Mouse (Mus musculus): ENCODE measurements around the gene Rptor. TPM values are rescaled to one million over a fixed set of nuclear protein-coding genes. Genes with fewer than 3 reads are reported as not detected.

Gene Rptor
- total RNA-seq, 2 experiments from 2014 or later = 53.1 to 56.7 TPM

DNA sequence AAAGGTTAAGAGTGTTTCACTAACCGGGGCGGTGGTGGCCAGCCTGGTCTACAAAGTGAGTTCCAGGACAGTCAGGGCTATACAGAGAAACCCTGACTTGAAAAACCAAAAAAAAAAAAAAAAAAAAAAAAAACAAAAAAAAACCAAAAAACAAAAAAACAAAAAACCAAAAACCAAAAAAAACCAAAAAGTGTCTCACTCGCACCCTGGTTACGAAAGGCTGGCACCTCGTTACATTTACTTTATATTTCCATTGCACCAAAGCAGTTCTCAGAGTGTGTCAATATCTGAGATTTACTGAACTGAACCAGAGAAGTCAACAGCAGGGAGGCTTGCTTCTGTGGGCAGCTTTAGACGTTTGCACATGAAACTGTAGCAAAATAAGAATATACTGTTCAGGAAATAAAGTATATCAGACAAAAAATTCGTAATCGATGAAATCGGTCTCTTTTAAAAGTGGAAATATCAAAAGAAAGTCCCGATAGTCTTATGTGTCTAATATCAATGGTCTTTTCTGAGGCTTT is 466 bp upstream of the Rptor start:
- no peak for DNase-seq (ENCODE audit: low spot score in 2 of 2)

DNA sequence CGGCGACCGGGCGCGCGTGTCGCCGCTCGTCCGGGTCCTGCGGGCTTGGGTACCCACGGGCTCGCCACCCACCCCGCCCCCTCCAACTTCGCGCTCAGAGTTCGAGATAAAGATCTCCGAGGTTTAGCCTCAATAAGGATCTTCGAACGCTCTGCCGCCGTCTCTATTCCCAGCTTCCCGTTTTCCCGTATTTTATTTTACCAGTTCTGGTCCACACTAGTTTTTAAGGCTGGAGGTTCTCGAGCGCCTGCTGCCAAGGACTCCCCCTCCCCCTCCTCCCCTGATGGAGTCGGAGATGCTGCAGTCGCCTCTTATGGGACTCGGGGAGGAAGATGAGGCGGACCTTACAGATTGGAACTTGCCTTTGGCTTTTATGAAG is 811 bp downstream of the Rptor start:
- no peak for DNase-seq (ENCODE audit: low spot score in 2 of 2)

GRCm38 (mm10) chr11:119607464-119607863 is 4.8 kb downstream of the Rptor start:
- DNase-seq (ENCODE audit: low spot score in 2 of 2) = no peak

- no peak for DNase-seq (ENCODE audit: low spot score in 2 of 2)
Measured at GRCm38 (mm10) chr11:119611496-119611895, 8.8 kb downstream of the Rptor start.

DNA sequence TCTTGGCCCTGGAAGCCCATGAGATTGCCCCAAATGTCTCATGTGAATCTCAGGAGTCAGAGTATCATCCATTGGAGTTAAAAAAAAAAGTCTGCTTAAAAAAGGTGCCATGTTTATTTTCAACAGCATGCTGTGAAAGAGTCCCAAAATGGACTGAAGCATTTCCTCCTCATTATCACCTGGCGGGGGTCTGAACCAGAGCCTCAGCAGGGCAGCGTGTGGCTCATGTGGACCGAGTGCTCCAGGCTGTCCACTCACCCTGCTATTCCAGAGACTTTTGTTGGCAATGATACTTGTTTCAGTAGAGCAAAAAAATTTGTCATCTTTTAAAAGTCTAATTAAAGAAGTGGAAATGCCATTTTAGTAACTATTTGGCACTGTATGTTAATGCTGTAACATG is 9.5 kb downstream of the Rptor start:
- no peak for DNase-seq (ENCODE audit: low spot score in 2 of 2)

DNA sequence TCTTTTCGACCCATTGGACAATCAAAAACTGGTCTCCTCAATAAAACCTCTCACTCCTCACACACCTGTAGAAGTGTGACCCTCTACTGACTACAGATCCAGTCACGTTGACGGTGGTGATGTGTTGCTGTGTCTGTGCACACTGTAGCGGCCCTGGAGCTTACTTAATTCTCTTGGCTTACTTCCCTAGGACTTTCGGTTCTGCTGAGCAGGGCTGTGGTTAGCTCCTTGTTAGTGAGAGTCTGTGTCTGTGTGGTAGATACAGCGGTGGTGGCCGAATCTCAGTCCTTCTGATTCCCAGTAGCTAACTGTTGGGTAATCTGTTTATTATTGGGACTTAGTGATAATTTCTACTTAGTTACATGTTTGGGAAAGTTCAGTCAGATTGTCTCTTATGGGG is 12.4 kb downstream of the Rptor start:
- no peak for DNase-seq (ENCODE audit: low spot score in 2 of 2)

GRCm38 (mm10) chr11:119618763-119619162 is 16.1 kb downstream of the Rptor start:
- no peak for DNase-seq (ENCODE audit: low spot score in 2 of 2)

GRCm38 (mm10) chr11:119621266-119621665 is 18.6 kb downstream of the Rptor start:
- DNase-seq (ENCODE audit: low spot score in 2 of 2) = no peak

GRCm38 (mm10) chr11:119623800-119624199 is 21.1 kb downstream of the Rptor start:
- DNase-seq (ENCODE audit: low spot score in 2 of 2) = no peak

DNA sequence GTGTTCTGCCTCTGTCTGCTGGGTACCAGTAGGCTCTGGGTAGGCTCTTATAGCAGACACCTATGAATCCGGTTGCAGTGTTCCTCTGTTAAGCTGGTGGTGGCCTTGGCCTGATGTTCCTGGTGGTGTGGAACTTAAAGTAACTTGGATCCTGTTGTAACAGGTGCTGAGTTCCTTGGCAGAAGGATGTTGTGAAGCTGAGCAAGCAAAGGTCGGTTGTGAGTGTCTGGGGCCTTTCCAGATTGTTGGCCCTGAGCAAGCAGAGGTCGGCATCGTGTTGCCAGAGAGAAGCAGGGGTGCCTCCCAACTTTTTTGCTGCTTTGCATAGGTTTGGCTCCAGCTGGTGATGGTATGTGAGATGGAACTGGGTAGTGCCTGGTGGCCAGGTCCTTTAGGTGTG is 21.7 kb downstream of the Rptor start:
- no peak for DNase-seq (ENCODE audit: low spot score in 2 of 2)

GRCm38 (mm10) chr11:119624955-119625354 is 22.2 kb downstream of the Rptor start:
- DNase-seq (ENCODE audit: low spot score in 2 of 2) = no peak

GRCm38 (mm10) chr11:119625476-119625875 is 22.8 kb downstream of the Rptor start:
- DNase-seq (ENCODE audit: low spot score in 2 of 2) = no peak

DNA sequence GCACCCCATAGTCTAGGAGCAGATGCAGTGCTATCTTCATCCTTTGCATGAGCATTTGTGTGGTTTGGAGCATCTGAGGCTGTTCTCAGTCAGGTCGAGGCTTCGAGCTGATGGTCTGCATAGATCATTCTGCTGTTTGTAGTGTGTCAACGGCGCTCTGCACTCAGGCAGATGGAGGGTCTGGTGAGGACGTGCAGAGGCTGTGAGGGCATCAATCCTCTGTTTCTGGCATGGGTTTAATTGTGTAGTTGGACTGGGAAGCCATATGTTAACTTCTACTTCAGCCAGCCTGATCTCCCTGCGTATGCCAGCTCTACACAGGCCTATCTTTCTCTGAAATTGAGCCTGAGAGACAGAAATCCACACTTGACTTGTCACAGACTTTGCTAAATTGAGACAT is 23.2 kb downstream of the Rptor start:
- DNase-seq (ENCODE audit: low spot score in 2 of 2) = no peak

DNA sequence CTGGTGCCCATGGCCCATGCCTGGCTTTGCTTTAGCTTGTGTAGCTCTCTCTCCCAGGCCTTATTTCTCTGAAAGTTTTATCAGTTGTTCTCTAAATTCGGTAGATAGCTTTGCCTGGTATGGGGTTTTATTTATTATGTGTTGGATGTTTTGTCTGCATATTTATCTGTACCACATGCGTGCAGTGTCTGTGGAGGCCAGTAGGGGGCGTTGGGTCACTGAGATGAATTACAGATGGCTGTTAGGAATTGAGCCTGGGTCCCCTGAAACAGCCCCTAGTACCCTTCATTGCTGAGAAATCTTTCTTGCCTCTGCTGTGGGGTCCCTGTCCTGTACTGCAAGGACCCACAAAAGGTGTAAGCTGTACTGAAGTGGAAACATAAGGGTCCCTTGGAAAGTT is 24.5 kb downstream of the Rptor start:
- DNase-seq (ENCODE audit: low spot score in 2 of 2) = no peak

DNA sequence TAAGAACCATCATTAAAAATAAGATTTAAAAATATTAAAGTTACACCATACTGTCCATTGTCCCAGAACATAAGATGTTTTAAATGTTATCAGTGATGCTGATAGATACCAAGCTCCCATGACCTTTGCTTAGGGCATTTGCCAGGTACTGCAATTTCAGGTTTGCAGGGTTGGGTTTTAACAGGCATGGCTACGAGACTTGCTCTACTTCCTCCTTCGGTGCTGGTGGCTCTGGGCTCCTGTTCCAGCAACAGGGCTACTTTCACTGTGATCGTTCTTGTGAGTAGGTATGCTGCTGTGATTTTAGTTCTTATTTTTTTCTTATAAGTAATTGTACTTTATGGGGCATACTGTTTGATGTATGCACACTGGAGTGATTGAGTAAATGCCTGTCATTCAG is 26.4 kb downstream of the Rptor start:
- no peak for DNase-seq (ENCODE audit: low spot score in 2 of 2)

GRCm38 (mm10) chr11:119630329-119630728 is 27.6 kb downstream of the Rptor start:
- no peak for DNase-seq (ENCODE audit: low spot score in 2 of 2)

- no peak for DNase-seq (ENCODE audit: low spot score in 2 of 2)
Measured at GRCm38 (mm10) chr11:119631222-119631870, 28.6 kb downstream of the Rptor start.

DNA sequence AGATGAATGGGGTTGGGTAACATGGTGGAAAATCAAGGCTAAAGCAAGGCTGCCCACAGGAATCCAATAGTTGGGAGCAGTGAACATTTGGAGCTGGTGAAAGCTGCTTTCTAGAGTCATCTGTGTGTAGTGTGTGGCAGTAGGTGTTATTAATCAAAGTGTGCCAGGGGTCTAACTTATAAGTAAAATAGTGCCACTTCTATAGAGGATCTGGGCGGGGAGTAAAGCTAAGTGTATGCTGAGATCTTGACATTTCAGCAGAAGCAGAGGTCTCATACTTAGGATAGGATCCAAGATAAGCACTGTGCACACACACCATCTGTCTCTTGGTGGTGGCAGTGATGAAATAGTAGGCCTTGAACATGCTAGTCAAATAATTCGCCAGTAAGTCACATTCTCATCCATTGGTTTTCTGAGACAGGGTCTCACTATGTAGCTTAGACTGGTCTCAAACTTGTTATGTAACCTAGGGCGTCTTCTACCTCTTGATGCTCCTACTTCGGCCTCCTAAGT is 33.7 kb downstream of the Rptor start:
- DNase-seq (ENCODE audit: low spot score in 2 of 2) = no peak

GRCm38 (mm10) chr11:119637519-119637918 is 34.8 kb downstream of the Rptor start:
- DNase-seq (ENCODE audit: low spot score in 2 of 2) = no peak

DNA sequence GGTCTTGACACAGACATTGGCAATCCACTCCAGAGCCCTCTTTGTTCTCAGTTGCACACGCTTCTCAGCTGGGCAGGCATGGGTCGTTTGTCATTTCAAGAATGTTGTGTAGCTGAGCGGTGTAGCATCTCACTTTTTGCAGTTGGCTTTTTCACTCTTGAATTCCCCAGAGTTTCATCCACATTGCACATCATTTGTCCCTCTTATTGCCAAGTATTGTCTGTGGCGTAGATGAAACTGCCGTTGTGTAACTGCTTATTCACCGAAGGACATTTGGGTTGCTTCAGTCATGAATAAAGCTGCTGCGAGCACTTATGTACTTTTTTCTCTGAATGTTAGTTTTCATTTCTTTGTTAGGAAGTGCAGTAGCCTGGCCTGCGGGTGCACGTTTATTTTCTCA is 37.8 kb downstream of the Rptor start:
- DNase-seq (ENCODE audit: low spot score in 2 of 2) = no peak

- DNase-seq (ENCODE audit: low spot score in 2 of 2) = no peak
Measured at GRCm38 (mm10) chr11:119641831-119642381, 39.2 kb downstream of the Rptor start.

DNA sequence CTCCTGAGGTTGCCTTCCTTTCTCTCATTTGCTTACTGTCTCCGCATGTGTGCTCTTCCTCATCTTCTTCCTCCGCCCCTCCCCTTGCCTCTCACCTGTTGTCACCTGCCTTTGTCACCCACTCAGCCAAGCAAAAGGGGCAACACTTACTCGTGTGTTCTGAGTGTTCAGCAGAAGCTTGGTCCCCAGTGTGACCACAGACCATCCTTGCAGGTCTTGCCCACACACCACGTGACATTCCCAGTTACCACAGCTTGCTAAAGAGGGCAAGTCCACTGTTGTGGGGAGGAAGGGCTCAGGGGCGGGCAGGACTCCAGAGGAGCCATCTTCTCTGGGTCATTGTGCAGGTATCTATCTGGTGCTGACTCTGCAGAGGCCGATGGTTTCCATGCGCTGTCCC is 40.6 kb downstream of the Rptor start:
- no peak for DNase-seq (ENCODE audit: low spot score in 2 of 2)

DNA sequence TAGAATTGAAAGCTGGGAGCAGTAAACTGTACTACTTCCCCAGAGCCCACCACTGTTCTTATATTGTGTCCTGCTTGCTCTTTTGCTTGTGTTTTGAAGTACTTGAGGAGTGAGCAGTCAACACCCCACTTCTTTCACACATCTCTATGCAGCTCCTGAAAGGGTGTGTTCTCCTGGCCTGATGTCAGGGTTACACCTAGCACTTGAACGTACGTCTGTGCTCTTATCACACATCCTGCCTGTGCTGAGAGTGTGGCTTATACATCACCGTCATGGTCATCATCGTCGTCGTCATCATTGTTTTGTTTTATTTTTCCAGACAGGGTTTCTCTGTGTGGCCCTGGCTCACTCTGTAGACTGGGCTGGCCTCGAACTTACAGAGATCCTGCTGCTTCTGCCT is 41.4 kb downstream of the Rptor start:
- no peak for DNase-seq (ENCODE audit: low spot score in 2 of 2)
